Mouse (Mus musculus) stomach, postnatal 0 days (tissue): ENCODE measurements at regions not wholly inside any gene's neighbourhood (a gene's known extent, or its start where the extent isn't known, plus 50 kb on each side); places are given as distances from the start of the nearest gene placed in this dataset.

Source experiments
- CTCF ChIP-seq: IDR thresholded peaks from 2 replicates; pipeline ENCODE4 v1.5.1; 2016; ENCODE audit warnings: antibody characterized with exemption, low read depth, mild to moderate bottlenecking, moderate library complexity
- EP300 ChIP-seq: optimal IDR thresholded peaks from 2 replicates; pipeline ENCODE3; 2016; ENCODE audit warnings: antibody characterized with exemption

DNA sequence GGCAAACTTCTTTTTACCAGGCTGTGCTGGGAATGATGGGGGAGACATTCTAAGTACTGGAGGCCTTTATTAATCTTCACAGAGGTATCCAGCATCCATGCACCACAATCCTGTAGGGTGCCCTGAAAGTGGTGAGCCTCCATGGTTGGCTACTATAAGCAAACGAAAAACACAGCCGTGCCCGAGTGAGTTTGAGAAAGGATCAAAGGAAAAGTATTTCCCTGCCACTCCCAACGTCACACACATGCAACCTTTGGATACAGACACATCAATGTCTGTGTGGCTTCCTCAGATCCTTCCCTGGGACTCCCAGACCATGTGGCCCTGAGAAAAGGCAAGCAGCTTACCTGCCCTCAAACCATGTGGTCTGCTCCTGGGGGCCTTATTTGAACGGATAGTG lies 147.4 kb upstream of the Ankrd55 start:
- TF ChIP-seq CTCF, result no peak
- TF ChIP-seq EP300, result no peak
